Mouse (Mus musculus) bone marrow macrophage, adult 2 months (primary cell): ENCODE measurements at regions not wholly inside any gene's neighbourhood (a gene's known extent, or its start where the extent isn't known, plus 50 kb on each side); places are given as distances from the start of the nearest gene placed in this dataset.

Experiments
- CTCF ChIP-seq: IDR thresholded peaks from 2 replicates; pipeline ENCODE4 v1.5.1; 2012; ENCODE audit warnings: low read depth, mild to moderate bottlenecking, low read length, moderate library complexity
- POLR2A ChIP-seq: IDR thresholded peaks from 2 replicates; pipeline ENCODE4 v1.6.1; 2012; ENCODE audit warnings: mild to moderate bottlenecking, low read depth, low read length, borderline replicate concordance

DNA sequence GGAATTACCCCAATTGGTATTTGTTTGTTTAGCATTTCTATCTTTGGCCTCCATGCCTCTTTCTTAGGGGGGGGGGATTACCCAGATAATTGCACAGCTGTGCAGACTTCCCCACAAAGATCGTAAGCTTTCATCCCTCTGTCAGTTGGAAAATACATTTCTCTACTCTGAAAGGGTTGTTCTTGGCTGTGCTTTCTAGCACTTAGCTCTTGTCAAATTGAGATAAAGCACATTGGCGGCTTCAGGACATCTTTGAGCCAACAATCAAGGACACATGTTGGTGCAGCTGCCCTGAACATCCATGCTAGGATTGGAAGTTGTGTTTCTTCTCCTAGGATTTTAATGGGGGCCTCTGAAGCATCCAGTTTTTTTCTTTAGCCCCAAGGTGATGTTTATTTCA, 142.1 kb upstream of the Foxa2 start:
- TF ChIP-seq CTCF (no peak), POLR2A (no peak)
